Mouse (Mus musculus) heart, adult 18-20 months (tissue): ENCODE results near the gene Plagl1. TPM values are rescaled to one million over a fixed set of nuclear protein-coding genes. Genes with fewer than 3 reads are reported as not detected.
A peak's percentile ranks its signal among the peaks of the same experiment; 100 is the strongest.

Experiments
- DNase-seq, 2 experiments: peaks; one replicate each; pipeline ENCODE4 v3.0.0; 2021 to 2022; ENCODE audit warnings: mixed read lengths in 1 of 2
- total RNA-seq, 2 experiments: library from RNA; stranded (reverse); gene quantifications; 2 replicates each; pipeline ENCODE4 v1.2.3; 2021

Plagl1 gene
- total RNA-seq, 2 experiments from 2014 or later: 6.2 to 9.4 TPM

GRCm38 (mm10) chr10:13135276-13135675, 75.0 kb downstream of the Plagl1 start:
- no peak for DNase-seq

- no peak for DNase-seq
Measured at GRCm38 (mm10) chr10:13135751-13136150, 75.4 kb downstream of the Plagl1 start.

GRCm38 (mm10) chr10:13137906-13138305, 77.6 kb downstream of the Plagl1 start:
- DNase-seq: no peak

GRCm38 (mm10) chr10:13140434-13140833, 80.1 kb downstream of the Plagl1 start:
- no peak for DNase-seq

- DNase-seq: no peak
Measured at GRCm38 (mm10) chr10:13150435-13150834, 90.1 kb downstream of the Plagl1 start.

- peak; percentile 19 to 21 for DNase-seq
Measured at GRCm38 (mm10) chr10:13151353-13151752, 91.0 kb downstream of the Plagl1 start.

GRCm38 (mm10) chr10:13152811-13153364, 92.6 kb downstream of the Plagl1 start:
- DNase-seq: no peak

- no peak for DNase-seq
Measured at GRCm38 (mm10) chr10:13155377-13155776, 95.1 kb downstream of the Plagl1 start.

- no peak for DNase-seq
Measured at GRCm38 (mm10) chr10:13160913-13161312, 100.6 kb downstream of the Plagl1 start.

- no peak for DNase-seq
Measured at GRCm38 (mm10) chr10:13162031-13162430, 101.7 kb downstream of the Plagl1 start.

- DNase-seq: no peak
Measured at GRCm38 (mm10) chr10:13168461-13168860, 108.2 kb downstream of the Plagl1 start.

GRCm38 (mm10) chr10:13170739-13171448, 110.6 kb downstream of the Plagl1 start:
- DNase-seq: no peak

- no peak for DNase-seq
Measured at GRCm38 (mm10) chr10:13171461-13171860, 111.2 kb downstream of the Plagl1 start.

- peak in 1 of 2 experiments; percentile 14 for DNase-seq
Measured at GRCm38 (mm10) chr10:13172798-13173221, 112.5 kb downstream of the Plagl1 start.

- DNase-seq: no peak
Measured at GRCm38 (mm10) chr10:13175866-13176265, 115.6 kb downstream of the Plagl1 start.

GRCm38 (mm10) chr10:13177973-13178624, 117.8 kb downstream of the Plagl1 start, which contains the start of gene Zc2hc1b:
TSS of gene Zc2hc1b (minus strand) at chr10:13178023.
- DNase-seq: no peak

GRCm38 (mm10) chr10:13180211-13180610, 119.9 kb downstream of the Plagl1 start:
- DNase-seq: no peak

Other genes with a start within 250 kb of the Plagl1 start
- gene Utrn, start 191.1 kb upstream of the Plagl1 start, total RNA-seq: 10 to 100 TPM; 66.8 to 67.5 TPM
- 1 to 10 TPM; 2.2 to 2.4 TPM for gene Stx11, start 96.2 kb upstream of the Plagl1 start, total RNA-seq
- gene Sf3b5, start 55.2 kb upstream of the Plagl1 start, total RNA-seq: 1 to 10 TPM; 7.0 to 7.7 TPM
- not detected for gene Zc2hc1b, start 117.5 kb downstream of the Plagl1 start, total RNA-seq
- 10 to 100 TPM; 22.5 to 23.3 TPM for gene Ltv1, start 132.7 kb downstream of the Plagl1 start, total RNA-seq